Mouse (Mus musculus) C2C12 (cell line): ENCODE measurements at regions not wholly inside any gene's neighbourhood (a gene's known extent, or its start where the extent isn't known, plus 50 kb on each side); places are given as distances from the start of the nearest gene placed in this dataset.

Experiments
- H3K27me3 ChIP-seq: one replicate; pipeline ENCODE4 v1.6.1; 2011; ENCODE audit not compliant: control insufficient read depth, insufficient read depth, insufficient read length
- H3K36me3 ChIP-seq: one replicate; pipeline ENCODE4 v1.6.1; 2011; ENCODE audit not compliant: control insufficient read depth, insufficient read depth
- H3K4me3 ChIP-seq: one replicate; pipeline ENCODE4 v1.5.1; 2011; ENCODE audit warnings: mild to moderate bottlenecking, control low read depth; ENCODE audit not compliant: poor library complexity, insufficient read depth, severe bottlenecking
- H3K79me2 ChIP-seq: one replicate; pipeline ENCODE4 v1.6.1; 2011; ENCODE audit not compliant: control insufficient read depth, insufficient read depth
- H3K79me3 ChIP-seq: one replicate; pipeline ENCODE4 v1.6.1; 2011; ENCODE audit warnings: low read depth, control low read depth
- H3ac ChIP-seq: one replicate; pipeline ENCODE3; 2011; ENCODE audit warnings: low read depth; ENCODE audit not compliant: control insufficient read depth, insufficient read length
- CEBPB ChIP-seq: IDR thresholded peaks from one replicate; pipeline ENCODE4 v1.6.1; 2011; ENCODE audit warnings: low read depth, mild to moderate bottlenecking, control low read depth, moderate library complexity
- CTCF ChIP-seq: IDR thresholded peaks from one replicate; pipeline ENCODE4 v1.5.1; 2011; ENCODE audit not compliant: control insufficient read depth, insufficient read depth, insufficient read length
- FOSL1 ChIP-seq: IDR thresholded peaks from one replicate; pipeline ENCODE4 v1.8.0; 2011; ENCODE audit warnings: mild to moderate bottlenecking, low read length; ENCODE audit not compliant: poor library complexity, insufficient read depth, severe bottlenecking
- MAX ChIP-seq: IDR thresholded peaks from one replicate; pipeline ENCODE4 v1.6.1; 2011; ENCODE audit warnings: mild to moderate bottlenecking, control low read depth
- MYOD1 ChIP-seq: IDR thresholded peaks from one replicate; pipeline ENCODE4 v1.6.1; 2011; ENCODE audit warnings: low read depth; ENCODE audit not compliant: control insufficient read depth, insufficient read length
- MYOG ChIP-seq: IDR thresholded peaks from one replicate; pipeline ENCODE4 v1.6.1; 2011; ENCODE audit not compliant: control insufficient read depth, insufficient read length; ENCODE audit errors: extremely low read depth
- USF1 ChIP-seq: IDR thresholded peaks from one replicate; pipeline ENCODE4 v1.6.1; 2011; ENCODE audit warnings: low read depth, mild to moderate bottlenecking, control low read depth, moderate library complexity

DNA sequence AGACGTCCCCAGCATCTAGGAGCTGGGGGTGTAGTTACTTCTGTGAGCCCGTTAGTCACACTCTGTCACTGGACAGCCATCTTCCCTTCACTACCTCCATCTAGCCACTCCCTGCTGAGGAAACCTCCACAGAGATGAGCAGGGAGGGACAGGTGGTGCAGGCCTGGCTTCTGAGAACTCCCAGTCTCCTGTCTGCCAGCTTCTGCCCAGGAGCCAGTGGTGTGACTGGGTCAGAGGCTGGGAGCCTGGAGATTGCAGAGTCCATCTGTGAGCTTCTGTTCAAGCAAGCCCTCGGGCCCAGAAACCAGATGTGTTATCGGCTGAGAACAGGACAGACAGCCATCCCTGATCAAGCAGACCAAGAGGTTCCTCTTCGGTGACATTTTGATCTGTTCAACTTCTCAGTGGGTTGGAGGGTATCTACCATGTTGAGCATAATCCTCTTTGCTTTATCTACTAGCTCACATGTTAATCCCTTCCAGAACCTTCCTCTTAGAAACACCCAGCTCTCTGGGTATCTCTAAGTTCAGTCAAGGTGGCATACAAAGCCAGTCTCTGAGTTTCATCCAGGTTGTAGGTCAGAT, 100.3 kb upstream of the Tle3 start:
- H3K79me2 ChIP-seq, result no peaks in the 10 kb centered on the region
- H3K36me3 ChIP-seq, result no peaks in the 10 kb centered on the region
- no peak overlapping the region for H3K4me3 ChIP-seq
- TF ChIP-seq MYOD1, result no peak
- no peak for TF ChIP-seq FOSL1
- TF ChIP-seq MAX, result no peak
- H3K79me3 ChIP-seq, result no peaks in the 10 kb centered on the region
- no peak overlapping the region for H3ac ChIP-seq
- H3K27me3 ChIP-seq, result no peaks in the 10 kb centered on the region

GRCm38 (mm10) chr9:61274020-61274419, 98.1 kb upstream of the Tle3 start:
- no peak overlapping the region for H3ac ChIP-seq
- no peaks in the 10 kb centered on the region for H3K36me3 ChIP-seq
- H3K4me3 ChIP-seq, result no peak overlapping the region
- H3K79me3 ChIP-seq, result no peaks in the 10 kb centered on the region
- TF ChIP-seq MYOD1 (no peak), USF1 (no peak), MAX (peak; percentile 98), FOSL1 (peak; percentile 63)
- no peaks in the 10 kb centered on the region for H3K79me2 ChIP-seq
- no peaks in the 10 kb centered on the region for H3K27me3 ChIP-seq

DNA sequence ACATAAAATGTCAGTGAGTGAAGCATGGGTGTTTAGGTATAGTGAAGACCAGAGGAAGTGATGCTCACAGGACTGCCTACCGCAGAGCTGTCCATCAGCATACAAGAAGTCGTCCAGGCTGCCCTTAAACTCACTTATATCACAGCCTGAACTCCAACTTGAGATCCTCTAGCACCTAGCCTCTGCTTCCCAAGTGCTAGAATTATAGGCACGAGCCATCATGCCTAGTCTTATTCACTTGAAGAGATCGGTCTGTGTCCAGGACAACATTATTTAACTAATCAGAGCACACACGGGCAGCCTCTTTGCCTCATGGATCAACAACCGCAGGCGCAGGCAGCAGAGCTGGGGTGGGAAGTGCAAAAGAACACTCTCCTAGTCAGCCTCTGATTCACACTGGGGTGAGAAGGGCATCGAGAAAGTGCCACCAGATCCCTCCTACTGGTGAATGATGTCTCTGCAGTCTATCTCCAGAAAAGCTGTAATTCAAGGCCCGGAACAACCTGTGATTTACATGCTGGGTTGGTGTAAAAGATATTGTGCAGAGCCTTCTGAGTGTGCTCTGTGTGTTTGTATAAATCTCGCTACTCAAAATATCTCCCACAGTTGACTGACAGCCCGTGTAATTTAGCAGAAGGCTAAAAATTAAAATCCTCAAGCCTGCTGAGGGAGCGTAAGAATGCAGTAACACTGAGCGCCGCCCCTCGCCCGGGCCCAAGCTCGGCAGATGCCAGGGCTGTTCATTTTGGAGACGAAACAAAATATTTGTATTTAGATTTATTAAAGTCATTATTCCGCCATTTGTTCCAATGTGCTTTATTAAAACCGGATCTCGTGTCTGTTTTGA, 94.6 kb upstream of the Tle3 start:
- Histone ChIP-seq H3K4me3 (no peak overlapping the region), H3ac (no peak overlapping the region), H3K36me3 (no peaks in the 10 kb centered on the region), H3K79me3 (no peaks in the 10 kb centered on the region), H3K79me2 (no peaks in the 10 kb centered on the region), H3K27me3 (no peaks in the 10 kb centered on the region)
- no peak for TF ChIP-seq MYOD1
- no peak for TF ChIP-seq CTCF
- TF ChIP-seq MYOG, result no peak
- TF ChIP-seq FOSL1, result no peak
- no peak for TF ChIP-seq MAX
- TF ChIP-seq CEBPB, result no peak
- TF ChIP-seq USF1, result no peak

DNA sequence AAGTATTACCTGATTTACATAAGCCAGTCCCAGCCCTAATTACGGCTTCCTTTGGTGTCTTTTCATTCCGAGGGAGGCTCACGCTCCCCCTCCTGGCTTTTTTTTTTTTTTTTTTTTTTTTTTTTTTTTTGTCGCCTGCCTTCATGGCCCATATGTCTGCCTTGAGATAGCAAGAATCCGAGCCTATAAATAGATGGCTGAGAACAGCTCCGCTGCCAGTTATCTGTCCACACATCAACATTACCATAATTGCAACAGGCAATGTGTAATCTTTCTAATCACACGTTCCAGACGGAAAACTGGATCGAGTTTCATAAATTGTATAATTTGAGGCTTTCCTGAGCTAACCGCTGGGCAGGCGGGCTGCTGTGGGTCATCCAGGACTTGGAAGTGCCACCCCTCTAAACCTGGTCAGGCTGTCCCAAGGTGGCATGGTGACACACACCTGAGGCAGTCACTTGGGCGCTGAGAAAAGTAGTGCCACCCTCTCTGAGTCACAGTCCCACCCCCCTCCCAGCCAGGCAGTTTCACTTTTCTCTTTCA, 93.9 kb upstream of the Tle3 start:
- Histone ChIP-seq H3K4me3 (no peak overlapping the region), H3ac (no peak overlapping the region), H3K79me3 (no peaks in the 10 kb centered on the region), H3K27me3 (no peaks in the 10 kb centered on the region), H3K36me3 (no peaks in the 10 kb centered on the region), H3K79me2 (no peaks in the 10 kb centered on the region)
- TF ChIP-seq CEBPB (peak; percentile 36), MYOD1 (peak; percentile 15), USF1 (no peak)

DNA sequence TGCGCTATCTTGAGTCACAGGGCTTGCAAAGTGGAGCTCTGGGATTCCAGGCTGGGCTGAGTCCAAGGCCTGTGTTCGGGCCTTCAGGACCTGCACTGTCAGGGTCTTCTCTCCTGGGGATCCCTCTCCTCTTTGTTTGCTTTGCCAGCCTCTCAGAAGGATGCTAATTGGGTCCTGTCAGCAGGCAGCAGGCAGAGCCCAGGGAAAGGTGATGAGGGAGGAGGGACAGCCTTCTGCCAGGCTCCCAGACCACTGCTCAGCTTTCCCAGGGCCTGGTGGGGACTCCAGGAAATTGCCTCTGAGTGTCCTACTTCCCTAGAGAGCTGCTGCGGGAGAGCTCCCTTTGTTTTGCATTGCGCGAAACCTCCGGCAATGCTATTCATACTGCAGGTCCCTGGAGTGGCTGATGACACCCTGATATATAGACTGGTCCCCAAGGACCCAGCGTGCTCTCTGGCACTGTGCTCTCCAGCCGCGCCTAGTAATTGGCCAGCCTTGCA, 93.1 kb upstream of the Tle3 start:
- H3ac ChIP-seq, result no peak overlapping the region
- no peaks in the 10 kb centered on the region for H3K27me3 ChIP-seq
- no peak for TF ChIP-seq MAX
- TF ChIP-seq CEBPB, result no peak
- TF ChIP-seq CTCF, result no peak
- TF ChIP-seq MYOG, result no peak
- no peak for TF ChIP-seq FOSL1
- TF ChIP-seq USF1, result no peak
- TF ChIP-seq MYOD1, result no peak
- no peaks in the 10 kb centered on the region for H3K36me3 ChIP-seq
- no peak overlapping the region for H3K4me3 ChIP-seq
- H3K79me2 ChIP-seq, result no peaks in the 10 kb centered on the region
- no peaks in the 10 kb centered on the region for H3K79me3 ChIP-seq
